Mouse (Mus musculus) CH12.LX (cell line): ENCODE results near the gene Pfkfb2. TPM values are rescaled to one million over a fixed set of nuclear protein-coding genes. Genes with fewer than 3 reads are reported as not detected.

ENCODE experiments used
- DNase-seq: peaks from one replicate; pipeline ENCODE4 v3.0.0-alpha.2; 2013; ENCODE audit errors: extremely low read depth
- H3K27ac ChIP-seq: 2 replicates; pipeline ENCODE4 v1.5.1; 2012; ENCODE audit warnings: low read depth, mild to moderate bottlenecking, control low read depth, moderate library complexity; ENCODE audit not compliant: insufficient read depth
- H3K27me3 ChIP-seq: replicated peaks from 2 replicates; pipeline ENCODE3; 2012; ENCODE audit warnings: inconsistent platforms
- H3K36me3 ChIP-seq, 2 experiments: replicated peaks in 1 of 2; 2 replicates each; pipeline versions ENCODE3 to v1.6.1; 2012; ENCODE audit warnings: inconsistent platforms in 1 of 2, low read length in 1 of 2, mild to moderate bottlenecking in 1 of 2, mixed read lengths in 1 of 2, moderate library complexity in 1 of 2; ENCODE audit not compliant: control insufficient read depth in 1 of 2, insufficient read depth in 1 of 2
- H3K4me1 ChIP-seq, 2 experiments: 2 replicates each; pipeline ENCODE4 v1.6.1; 2012; ENCODE audit warnings: inconsistent platforms in 1 of 2, moderate library complexity in 1 of 2; ENCODE audit not compliant: insufficient read depth in 2 of 2, control insufficient read depth in 1 of 2
- H3K4me2 ChIP-seq: 2 replicates; pipeline ENCODE4 v1.6.1; 2012; ENCODE audit warnings: low read depth, mild to moderate bottlenecking, control low read depth; ENCODE audit not compliant: poor library complexity, insufficient read depth, severe bottlenecking
- H3K4me3 ChIP-seq, 3 experiments: fragments of 150-350 bp in 1 of 3; sonication (generic) in 1 of 3; replicated peaks in 1 of 3; 2 replicates each; pipeline versions ENCODE3 to v1.5.1; 2011 to 2012; ENCODE audit warnings: low read depth in 2 of 3, low read length in 2 of 3, mild to moderate bottlenecking in 2 of 3, moderate library complexity in 2 of 3, control low read depth in 1 of 3, improper control_type of control experiment in 1 of 3, inconsistent platforms in 1 of 3, mixed read lengths in 1 of 3; ENCODE audit not compliant: poor library complexity in 1 of 3
- H3K79me2 ChIP-seq: replicated peaks from 2 replicates; pipeline ENCODE4 v1.6.1; 2012; ENCODE audit warnings: mild to moderate bottlenecking, moderate library complexity; ENCODE audit not compliant: control insufficient read depth, poor library complexity, insufficient read depth, severe bottlenecking; ENCODE audit errors: extremely low read depth
- H3K9ac ChIP-seq: 2 replicates; pipeline ENCODE4 v1.6.1; 2012; ENCODE audit warnings: low read depth, mild to moderate bottlenecking, control low read depth, moderate library complexity; ENCODE audit not compliant: insufficient read depth
- H3K9me3 ChIP-seq: replicated peaks from 2 replicates; pipeline ENCODE3; 2012; ENCODE audit warnings: low read length, inconsistent platforms, mixed read lengths
- CTCF ChIP-seq, 2 experiments: IDR thresholded peaks in 1 of 2; conservative IDR thresholded peaks in 1 of 2; 2 replicates each; pipeline ENCODE4 v1.5.1; 2011 to 2012; ENCODE audit warnings: low read depth in 2 of 2, low read length in 2 of 2, improper control_type of control experiment in 1 of 2, inconsistent platforms in 1 of 2, mild to moderate bottlenecking in 1 of 2, moderate library complexity in 1 of 2
- E2F4 ChIP-seq: IDR thresholded peaks from 2 replicates; pipeline ENCODE4 v1.6.1; 2011; ENCODE audit warnings: low read depth, low read length, improper control_type of control experiment; ENCODE audit not compliant: insufficient replicate concordance
- ELF1 ChIP-seq: IDR thresholded peaks from 2 replicates; pipeline ENCODE4 v1.6.1; 2014; ENCODE audit warnings: low read depth, mild to moderate bottlenecking, inconsistent platforms, low read length, improper control_type of control experiment
- EP300 ChIP-seq: IDR thresholded peaks from 2 replicates; pipeline ENCODE4 v1.6.1; 2011; ENCODE audit warnings: low read length, improper control_type of control experiment
- ETS1 ChIP-seq: conservative IDR thresholded peaks from 2 replicates; pipeline ENCODE4 v1.6.1; 2012; ENCODE audit warnings: low read depth, mild to moderate bottlenecking, inconsistent platforms, low read length, improper control_type of control experiment, moderate library complexity
- IRF4 ChIP-seq: IDR thresholded peaks from 2 replicates; pipeline ENCODE4 v1.6.1; 2014; ENCODE audit warnings: low read depth, mild to moderate bottlenecking, inconsistent platforms, low read length, improper control_type of control experiment
- KAT2A ChIP-seq: IDR thresholded peaks from 2 replicates; pipeline ENCODE4 v1.6.1; 2012; ENCODE audit warnings: low read length, improper control_type of control experiment, inconsistent platforms; ENCODE audit not compliant: insufficient replicate concordance
- MEF2A ChIP-seq: IDR thresholded peaks from 2 replicates; pipeline ENCODE4 v1.6.1; 2014; ENCODE audit warnings: low read depth, mild to moderate bottlenecking, inconsistent platforms, low read length, improper control_type of control experiment, borderline replicate concordance
- MYC ChIP-seq: IDR thresholded peaks from 2 replicates; pipeline ENCODE4 v1.6.1; 2011; ENCODE audit warnings: low read depth, mild to moderate bottlenecking, improper control_type of control experiment, low read length
- RAD21 ChIP-seq: IDR thresholded peaks from 2 replicates; pipeline ENCODE4 v1.6.1; 2011; ENCODE audit warnings: low read depth, mild to moderate bottlenecking, low read length, improper control_type of control experiment, moderate library complexity
- SMC3 ChIP-seq: IDR thresholded peaks from 2 replicates; pipeline ENCODE4 v1.6.1; 2011; ENCODE audit warnings: low read depth, low read length, improper control_type of control experiment
- TBP ChIP-seq: conservative IDR thresholded peaks from 2 replicates; pipeline ENCODE4 v1.6.1; 2011; ENCODE audit warnings: low read depth, low read length, improper control_type of control experiment
- TCF12 ChIP-seq: IDR thresholded peaks from 2 replicates; pipeline ENCODE4 v1.6.1; 2014; ENCODE audit warnings: low read depth, mild to moderate bottlenecking, inconsistent platforms, low read length, improper control_type of control experiment
- USF2 ChIP-seq: conservative IDR thresholded peaks from 2 replicates; pipeline ENCODE4 v1.6.1; 2011; ENCODE audit warnings: low read depth, low read length, improper control_type of control experiment
- ZMIZ1 ChIP-seq: IDR thresholded peaks from 2 replicates; pipeline ENCODE4 v1.6.1; 2012; ENCODE audit warnings: low read depth, mild to moderate bottlenecking, inconsistent platforms, low read length, improper control_type of control experiment
- ZNF384 ChIP-seq: IDR thresholded peaks from 2 replicates; pipeline ENCODE4 v1.6.1; 2012; ENCODE audit warnings: low read depth, low read length, improper control_type of control experiment, inconsistent platforms
- dilution Hi-C: fragments of 300-500 bp; cut with MboI; formaldehyde crosslinking; loops from 2 replicates; pipeline ENCODE4 v1.14.3; 2020; ENCODE audit warnings: low sequenced_read_pairs; ENCODE audit not compliant: extremely low pct_unique_long_range_greater_than_20kb, extremely low pct_ligation_motif_present
- in situ Hi-C: fragments of 300-500 bp; cut with MboI; formaldehyde crosslinking; loops from 3 replicates; pipeline ENCODE4 v1.14.3; 2019; ENCODE audit warnings: low sequenced_read_pairs, low pct_ligation_motif_present, low pct_unique_long_range_greater_than_20kb, mixed read lengths
- polyA plus RNA-seq: library from polyadenylated mRNA; unstranded; fragments of >175 nt; gene quantifications from 2 replicates; pipeline ENCODE4 v1.2.1, GENCODE M21; 2012; ENCODE audit warnings: low read depth; ENCODE audit not compliant: insufficient read length
- total RNA-seq, 2 experiments: library from RNA; depleted of rRNA; stranded (reverse); fragments of 300-350 nt in 1 of 2; fragments of >200 nt in 1 of 2; gene quantifications; 2 replicates each; pipeline ENCODE4 v1.2.3; 2012 to 2014

Pfkfb2 gene
- total and polyA plus RNA-seq, 3 experiments = 3.7 to 7.1 (median 4.3) TPM

GRCm38 (mm10) chr1:130731741-130732337 lies 2.8 kb upstream of the Pfkfb2 start, which contains the start of gene AA986860:
AA986860 (plus strand) TSS chr1:130731976.
- Histone ChIP-seq H3K4me1 (peaks cover 0 to 9% of the 10 kb centered on the region in 2 experiments; a peak in 1 of 4 replicates), H3K27me3 (no peaks in the 10 kb centered on the region), H3K4me2 (no peak within 1 kb of the TSS), H3K4me3 (no peak within 1 kb of the TSS), H3K79me2 (no peaks in the 10 kb centered on the region), H3K9me3 (no peaks in the 10 kb centered on the region), H3K9ac (no peak within 1 kb of the TSS), H3K36me3 (no peaks in the 10 kb centered on the region), H3K27ac (no peak within 1 kb of the TSS)
- DNase-seq = no peak
- dilution Hi-C loops = no loop called here
- in situ Hi-C loops = no loop called here
- TF ChIP-seq EP300 = no peak
- TF ChIP-seq TBP = no peak

GRCm38 (mm10) chr1:130728708-130729107 lies 345 bp downstream of the Pfkfb2 start:
- no peak overlapping the region for H3K4me2 ChIP-seq
- dilution Hi-C loops = no loop called here
- no peak overlapping the region for H3K9ac ChIP-seq
- no peaks in the 10 kb centered on the region for H3K79me2 ChIP-seq
- TF ChIP-seq ELF1 (no peak), ZMIZ1 (no peak), MYC (no peak), CTCF (conservative IDR thresholded peaks at IDR 0.05 in 1 of 2, IDR thresholded peaks at IDR 0.05 in 1 of 2; ENCODE audit: low read depth in 2 of 2, low read length in 2 of 2) (no peak), RAD21 (no peak), SMC3 (no peak), ZNF384 (no peak), IRF4 (no peak), TCF12 (no peak), KAT2A (no peak), USF2 (no peak), E2F4 (no peak), ETS1 (no peak), MEF2A (no peak)
- no peaks in the 10 kb centered on the region for H3K9me3 ChIP-seq
- no peak overlapping the region for H3K27ac ChIP-seq
- DNase-seq = no peak
- H3K36me3 ChIP-seq = peaks cover 0 to 6% of the 10 kb centered on the region in 2 experiments
- in situ Hi-C loops = no loop called here
- no peak overlapping the region for H3K4me3 ChIP-seq
- H3K4me1 ChIP-seq = peaks cover 0 to 9% of the 10 kb centered on the region in 2 experiments; a peak in 1 of 4 replicates
- no peaks in the 10 kb centered on the region for H3K27me3 ChIP-seq
